14 mouse cellular contexts compared by ENCODE assay signal in genomic region chr5:65322165-65322564, GRCm38 (mm10). TPM values are rescaled to one million over a fixed set of nuclear protein-coding genes. Genes with fewer than 3 reads are reported as not detected.
DNase-seq lines count a peak whose midpoint lies in the region; ATAC-seq and TF ChIP-seq lines count a peak whose summit lies in the region.
"Had no signal": no experiment of that assay in that cellular context is flagged by ENCODE, and none has a peak within 500 bp of the region (broad histone marks: within the 10 kb centered on the region; RNA-seq: fewer than 3 reads in every experiment).

No protein-coding gene starts in this region.

- no peak overlapping the region for H3K9ac ChIP-seq in liver, postnatal 0 days (replicated peaks)
- no peak overlapping the region for H3K9ac ChIP-seq in liver, embryonic 11.5 days (ENCODE audit: low read depth, low read length)
- no peak overlapping the region for H3K9ac ChIP-seq in ES-Bruce4 (ENCODE audit: low read depth, poor library complexity, severe bottlenecking)
- no peak overlapping the region for H3K9ac ChIP-seq in intestine, postnatal 0 days (ENCODE audit: low read depth, low read length)
- H3K9ac ChIP-seq: limb, embryonic 15.5 days; neural tube, embryonic 13.5 days had no signal

- 69% methylated on average over 10 of the region's 10 CpGs for WGBS in liver, postnatal 0 days (ENCODE audit: insufficient replicate concordance)
- WGBS in liver, embryonic 11.5 days: 80% methylated on average over 10 of the region's 10 CpGs
- 75% methylated on average over 10 of the region's 10 CpGs for WGBS in intestine, postnatal 0 days

- no peak for DNase-seq in liver, postnatal 0 days
- no peak for DNase-seq in liver, embryonic 11.5 days (ENCODE audit: low spot score)
- peak; percentile 4 for DNase-seq in lung, postnatal 14 days
- peak; percentile 45 for DNase-seq in thymus, postnatal 0 days (ENCODE audit: low spot score)
- DNase-seq in cerebellum, adult 11-12 months: no peak
- DNase-seq in ovary, postnatal 10 days (ENCODE audit: low spot score): no peak

- no peaks in the 10 kb centered on the region for H3K9me3 ChIP-seq in liver, postnatal 0 days (ENCODE audit: low read length)
- no peaks in the 10 kb centered on the region for H3K9me3 ChIP-seq in liver, embryonic 11.5 days (ENCODE audit: control insufficient read depth, low read length)
- H3K9me3 ChIP-seq in ES-Bruce4 (replicated peaks; ENCODE audit: control insufficient read depth, insufficient read depth, low read length, poor library complexity, severe bottlenecking): no peaks in the 10 kb centered on the region
- no peaks in the 10 kb centered on the region for H3K9me3 ChIP-seq in intestine, postnatal 0 days (ENCODE audit: control insufficient read depth)
- H3K9me3 ChIP-seq: G1E; limb, embryonic 15.5 days; midbrain, embryonic 10.5 days; neural tube, embryonic 13.5 days had no signal

- 0 out of 2 replicates have a peak overlapping the region, but pooled peaks have one; percentile 26 for H3K27ac ChIP-seq in liver, postnatal 0 days (ENCODE audit: low read depth)
- no peak overlapping the region for H3K27ac ChIP-seq in liver, embryonic 11.5 days (ENCODE audit: low read depth, low read length)
- H3K27ac ChIP-seq in ES-Bruce4 (ENCODE audit: insufficient read depth, low read length): 0 out of 2 replicates have a peak overlapping the region, but pooled peaks have one; percentile 29
- H3K27ac ChIP-seq in intestine, postnatal 0 days (ENCODE audit: low read depth, low read length): no peak overlapping the region
- H3K27ac ChIP-seq: limb, embryonic 15.5 days; midbrain, embryonic 10.5 days; neural tube, embryonic 13.5 days had no signal

- H3K4me3 ChIP-seq in liver, postnatal 0 days (ENCODE audit: low read depth, low read length): no peak overlapping the region
- H3K4me3 ChIP-seq in liver, embryonic 11.5 days (ENCODE audit: low read depth, low read length): no peak overlapping the region
- H3K4me3 ChIP-seq in ES-Bruce4 (ENCODE audit: low read depth, low read length): no peak overlapping the region
- H3K4me3 ChIP-seq in intestine, postnatal 0 days (ENCODE audit: low read depth, low read length): no peak overlapping the region
- H3K4me3 ChIP-seq: limb, embryonic 15.5 days; midbrain, embryonic 10.5 days; neural tube, embryonic 13.5 days had no signal

- peaks cover 19% of the 10 kb centered on the region for H3K36me3 ChIP-seq in liver, postnatal 0 days (replicated peaks; ENCODE audit: insufficient read depth, low read length)
- H3K36me3 ChIP-seq in liver, embryonic 11.5 days (ENCODE audit: control insufficient read depth, insufficient read depth, low read length): peaks cover 10% of the 10 kb centered on the region
- peaks cover 12% of the 10 kb centered on the region for H3K36me3 ChIP-seq in ES-Bruce4 (ENCODE audit: control insufficient read depth, insufficient read depth, low read length, poor library complexity, severe bottlenecking)
- peaks cover 7% of the 10 kb centered on the region; the same call in 1 of the 2 replicates for H3K36me3 ChIP-seq in intestine, postnatal 0 days (ENCODE audit: control insufficient read depth, insufficient read depth)

- H3K27me3 ChIP-seq in liver, postnatal 0 days (ENCODE audit: insufficient read depth, low read length): no peaks in the 10 kb centered on the region
- no peaks in the 10 kb centered on the region for H3K27me3 ChIP-seq in liver, embryonic 11.5 days (replicated peaks; ENCODE audit: control insufficient read depth, insufficient read depth, low read length)
- H3K27me3 ChIP-seq in ES-Bruce4 (ENCODE audit: control insufficient read depth, insufficient read depth, low read length, poor library complexity, severe bottlenecking): no peaks in the 10 kb centered on the region
- no peaks in the 10 kb centered on the region for H3K27me3 ChIP-seq in intestine, postnatal 0 days (replicated peaks; ENCODE audit: control insufficient read depth, insufficient read depth, low read length)
- H3K27me3 ChIP-seq: limb, embryonic 15.5 days; neural tube, embryonic 13.5 days had no signal

- no peak for TF ChIP-seq POLR2A in ES-Bruce4 (IDR thresholded peaks at IDR 0.05; ENCODE audit: insufficient read depth, low read length)

- peaks cover 7% of the 10 kb centered on the region; the same call in 1 of the 2 replicates for H3K4me1 ChIP-seq in liver, postnatal 0 days (ENCODE audit: insufficient read depth)
- H3K4me1 ChIP-seq in liver, embryonic 11.5 days (replicated peaks; ENCODE audit: control insufficient read depth, insufficient read depth, low read length): 0 out of 2 replicates have a peak, but pooled peaks cover 5% of the 10 kb centered on the region
- peaks cover under 1% of the 10 kb centered on the region for H3K4me1 ChIP-seq in ES-Bruce4 (ENCODE audit: control insufficient read depth, insufficient read depth, low read length)
- H3K4me1 ChIP-seq in intestine, postnatal 0 days (replicated peaks; ENCODE audit: control insufficient read depth, insufficient read depth, low read length): no peaks in the 10 kb centered on the region; the same call in 1 of the 2 replicates
- H3K4me1 ChIP-seq: limb, embryonic 15.5 days; midbrain, embryonic 10.5 days had no signal

- H3K4me2 ChIP-seq in liver, postnatal 0 days (ENCODE audit: low read depth, low read length): no peak overlapping the region
- no peak overlapping the region for H3K4me2 ChIP-seq in liver, embryonic 11.5 days
- no peak overlapping the region for H3K4me2 ChIP-seq in intestine, postnatal 0 days (replicated peaks; ENCODE audit: low read depth)
- H3K4me2 ChIP-seq: limb, embryonic 15.5 days; neural tube, embryonic 13.5 days had no signal

- no peak for ATAC-seq in liver, postnatal 0 days
- ATAC-seq in liver, embryonic 11.5 days (replicated peaks; ENCODE audit: low FRiP score): no peak
- ATAC-seq in intestine, postnatal 0 days: no peak
- ATAC-seq: intestine, embryonic 16.5 days had no signal

- no peak for TF ChIP-seq EP300 in liver, postnatal 0 days (IDR thresholded peaks at IDR 0.05; ENCODE audit: low read depth)
- no peak for TF ChIP-seq EP300 in ES-Bruce4 (IDR thresholded peaks at IDR 0.05; ENCODE audit: insufficient read depth, low read depth, low read length)

- TF ChIP-seq CTCF in liver, postnatal 0 days (IDR thresholded peaks at IDR 0.05; ENCODE audit: low read depth): no peak
- no peak for TF ChIP-seq CTCF in ES-Bruce4 (IDR thresholded peaks at IDR 0.05; ENCODE audit: low read depth, low read length)
- TF ChIP-seq CTCF in intestine, postnatal 0 days (IDR thresholded peaks at IDR 0.05; ENCODE audit: low read depth): no peak

RNA-seq across cellular contexts. Expression of gene Rfc1, which starts 13.3 kb away (rescaled TPM):
- 26.4 and 32.3 TPM in 2 replicates for polyA plus RNA-seq in liver, postnatal 0 days (2015; fragmentation: Nextera tagmentation; extraction: Ambion mirVana)
- polyA plus RNA-seq in liver, embryonic 11.5 days (2014; fragmentation: Nextera tagmentation; extraction: Ambion mirVana): 82.3 and 83.3 TPM in 2 replicates
- polyA plus RNA-seq in ES-Bruce4 (2011; ENCODE audit: insufficient read depth, insufficient read length, low read depth, missing spikeins): 146 and 160 TPM in 2 replicates
- 106 and 119 TPM in 2 replicates for polyA plus RNA-seq in thymus, postnatal 0 days (2015; fragmentation: Nextera tagmentation; extraction: Ambion mirVana)
- polyA plus RNA-seq in intestine, postnatal 0 days (2015; fragmentation: Nextera tagmentation; extraction: Ambion mirVana): 28.9 and 32.5 TPM in 2 replicates

RNA-seq across cellular contexts. Expression of gene Klb, which starts 25.9 kb away (rescaled TPM):
- 17.4 and 19.3 TPM in 2 replicates for polyA plus RNA-seq in liver, postnatal 0 days (2015; fragmentation: Nextera tagmentation; extraction: Ambion mirVana)
- 10.8 and 11.6 TPM in 2 replicates for polyA plus RNA-seq in liver, embryonic 11.5 days (2014; fragmentation: Nextera tagmentation; extraction: Ambion mirVana)
- not detected in 2 replicates for polyA plus RNA-seq in ES-Bruce4 (2011; ENCODE audit: insufficient read depth, insufficient read length, low read depth, missing spikeins)
- polyA plus RNA-seq in thymus, postnatal 0 days (2015; fragmentation: Nextera tagmentation; extraction: Ambion mirVana): 0.13 TPM in 1 of 2 replicates, not detected in the other
- 2.6 and 3.8 TPM in 2 replicates for polyA plus RNA-seq in intestine, postnatal 0 days (2015; fragmentation: Nextera tagmentation; extraction: Ambion mirVana)
- polyA plus RNA-seq: G1E; heart, embryonic 16.5 days; limb, embryonic 15.5 days had no signal

Comparison
In these comparisons a context has a peak if more than half of its experiments do, and no peak if none do; other contexts are left out.
1. H3K27ac ChIP-seq: peak in liver, postnatal 0 days (single experiment) and ES-Bruce4 (single experiment); none in liver, embryonic 11.5 days (single experiment) and intestine, postnatal 0 days (single experiment).
2. DNase-seq: peak in lung, postnatal 14 days (single experiment) and thymus, postnatal 0 days (single experiment); none in liver, postnatal 0 days (single experiment), liver, embryonic 11.5 days (single experiment), cerebellum, adult 11-12 months (single experiment) and ovary, postnatal 10 days (single experiment).